Mouse (Mus musculus): ENCODE data around the gene Gm9821.

Gene Gm9821

GRCm38 (mm10) chr2:91927826-91928533, 17.5 kb upstream of the Gm9821 start:
- peak; percentile 86 to 94 for DNase-seq

GRCm38 (mm10) chr2:91928534-91929350, 16.8 kb upstream of the Gm9821 start:
- DNase-seq, result peak in 1 of 2 experiments; percentile 28

DNA sequence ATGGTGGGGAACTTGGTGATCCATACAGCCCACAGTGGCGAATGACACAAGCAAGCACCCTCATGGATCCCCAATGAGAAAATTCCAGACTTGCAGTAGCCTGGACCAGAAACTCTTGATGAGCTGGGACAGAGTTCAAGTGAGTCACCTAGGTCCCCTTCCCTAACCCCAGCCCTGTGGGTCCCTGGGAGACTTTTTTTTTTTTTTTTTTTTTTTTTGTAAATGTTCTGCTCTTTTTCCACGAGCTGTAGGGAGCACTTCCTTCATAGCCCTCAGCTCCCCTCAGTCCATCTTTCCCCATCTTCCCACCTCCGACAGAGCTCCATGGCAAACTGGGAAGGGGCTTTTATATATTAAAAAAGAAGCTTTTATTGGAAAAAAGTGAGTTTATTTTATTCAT, 16.0 kb upstream of the Gm9821 start:
- DNase-seq, result no peak

GRCm38 (mm10) chr2:91929936-91930335, 15.6 kb upstream of the Gm9821 start:
- DNase-seq, result peak; percentile 89 to 92

- DNase-seq, result peak in 1 of 2 experiments; percentile 30
Measured at GRCm38 (mm10) chr2:91930761-91931291, 14.7 kb upstream of the Gm9821 start.

- peak; percentile 54 to 71 for DNase-seq
Measured at GRCm38 (mm10) chr2:91931328-91932159, 14.0 kb upstream of the Gm9821 start.

- DNase-seq, result peak; percentile 33 to 51
Measured at GRCm38 (mm10) chr2:91932160-91932711, 13.3 kb upstream of the Gm9821 start, which contains the start of gene Mdk. Gene Mdk, minus strand, starts transcription at chr2:91932297.

DNA sequence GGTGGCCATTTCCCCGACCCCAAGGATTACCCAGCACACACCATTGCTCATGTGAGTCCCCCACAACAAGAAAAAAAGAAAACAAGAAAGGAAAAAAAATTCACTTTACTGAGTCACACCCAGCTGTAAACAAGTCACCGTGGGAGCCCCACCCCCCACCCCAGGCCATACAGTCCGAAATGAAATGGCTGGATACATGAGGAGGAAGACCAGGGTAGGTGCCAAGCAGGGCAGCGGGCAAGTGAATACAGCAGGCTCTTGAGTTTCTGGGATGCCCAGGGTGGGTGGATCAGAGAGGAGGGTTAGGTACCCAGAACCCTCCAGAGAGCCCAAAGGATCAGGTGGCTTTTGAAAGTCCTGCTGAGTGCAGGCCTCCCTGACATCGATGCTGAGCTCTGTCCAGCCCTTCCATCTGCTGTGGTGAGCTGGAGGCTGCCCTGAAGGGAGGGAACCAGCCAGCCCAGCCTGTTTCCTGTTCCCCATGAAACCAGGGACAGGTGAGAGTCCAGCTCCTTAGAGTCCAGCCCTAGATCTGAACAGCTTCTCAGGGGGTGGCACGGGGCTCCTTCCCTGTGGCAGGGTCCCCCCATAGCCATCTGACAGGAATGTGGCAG, 12.7 kb upstream of the Gm9821 start:
- DNase-seq, result peak; percentile 59 to 67

- peak; percentile 69 to 80 for DNase-seq
Measured at GRCm38 (mm10) chr2:91933471-91933870, 12.0 kb upstream of the Gm9821 start.

GRCm38 (mm10) chr2:91934016-91934415, 11.5 kb upstream of the Gm9821 start:
- DNase-seq, result no peak

GRCm38 (mm10) chr2:91934826-91935525, 10.5 kb upstream of the Gm9821 start:
- DNase-seq, result peak; percentile 68 to 74

DNA sequence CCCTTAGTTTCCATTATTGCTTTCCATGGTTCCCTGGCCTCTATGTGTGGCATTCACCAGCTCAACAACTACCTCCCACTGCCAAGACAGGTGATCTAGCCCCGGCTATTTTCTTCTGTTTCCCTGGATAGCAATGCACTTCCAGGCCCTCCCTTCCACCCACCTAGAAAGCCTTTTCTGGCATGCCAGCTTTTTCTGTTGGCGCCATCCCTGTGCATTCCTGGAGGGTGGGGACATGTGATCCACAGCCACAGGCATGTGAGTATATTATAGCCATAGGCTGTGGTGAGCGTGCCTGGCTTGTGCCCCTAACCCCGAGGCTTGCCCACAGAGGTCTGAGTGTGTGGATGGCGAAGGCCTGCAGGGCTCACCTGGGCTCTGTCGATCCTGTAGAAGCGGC, 9.3 kb upstream of the Gm9821 start:
- DNase-seq, result peak in 1 of 2 experiments; percentile 15

- no peak for DNase-seq
Measured at GRCm38 (mm10) chr2:91939303-91939935, 6.1 kb upstream of the Gm9821 start.

- DNase-seq, result peak in 1 of 2 experiments; percentile 44
Measured at GRCm38 (mm10) chr2:91942356-91942755, 3.1 kb upstream of the Gm9821 start.

DNA sequence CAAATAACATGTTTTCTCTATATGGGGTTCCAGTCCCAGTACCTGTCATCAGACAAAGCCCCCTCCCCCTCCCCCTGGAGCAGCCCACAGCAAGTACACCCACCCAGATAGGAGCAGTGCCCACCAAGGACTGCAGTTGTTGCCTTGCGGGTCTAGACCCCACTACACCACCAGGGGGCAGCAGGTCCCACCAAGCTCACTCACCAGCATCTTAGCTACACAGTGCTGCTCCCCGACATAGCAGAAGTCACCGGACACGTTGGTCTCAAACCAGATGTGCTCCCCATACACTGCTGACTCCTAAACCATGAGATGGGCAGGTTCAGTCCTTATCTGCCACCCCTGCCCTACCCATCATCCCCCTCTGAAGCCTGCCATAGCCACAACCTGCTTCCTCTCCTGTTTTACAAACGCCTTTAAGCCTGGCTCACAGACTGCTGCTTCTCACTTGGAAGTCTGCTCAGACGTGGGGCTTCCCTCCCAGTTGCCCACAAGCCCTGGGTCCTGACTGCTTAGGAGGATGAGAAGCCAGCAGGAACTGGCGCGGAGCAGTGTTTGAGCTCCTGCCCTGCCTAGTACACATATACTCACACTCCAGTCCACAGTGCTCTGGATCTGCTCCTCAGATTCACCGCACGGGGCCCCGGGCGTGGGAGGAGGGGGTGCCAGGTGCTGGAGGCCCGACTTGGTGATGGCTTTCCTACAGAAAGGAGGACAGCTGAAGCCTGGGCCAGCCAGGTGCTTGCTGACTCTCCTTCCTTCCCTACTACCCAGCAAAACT, 1.1 kb upstream of the Gm9821 start:
- DNase-seq, result peak; percentile 90 to 91

DNA sequence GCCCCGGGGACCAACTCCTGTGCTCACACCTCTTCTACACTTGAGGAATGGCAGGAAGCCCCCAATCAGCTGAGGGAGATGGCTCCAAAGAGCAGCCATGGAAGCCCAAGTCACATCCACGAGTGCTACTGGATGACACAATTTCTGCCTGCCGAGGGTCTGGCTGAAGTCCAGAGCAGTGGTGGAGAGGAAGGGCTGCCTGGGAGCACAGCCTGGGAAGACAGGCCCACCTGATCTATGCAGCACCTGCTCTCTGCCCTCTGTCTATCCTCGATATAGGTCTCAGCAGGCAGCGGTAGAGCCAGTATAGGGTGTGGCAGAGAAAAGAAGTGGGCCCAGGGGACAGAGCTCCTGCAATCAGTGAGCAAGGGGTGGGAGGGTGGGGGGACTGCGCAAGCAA, 1.3 kb downstream of the Gm9821 start:
- peak; percentile 75 to 80 for DNase-seq

DNA sequence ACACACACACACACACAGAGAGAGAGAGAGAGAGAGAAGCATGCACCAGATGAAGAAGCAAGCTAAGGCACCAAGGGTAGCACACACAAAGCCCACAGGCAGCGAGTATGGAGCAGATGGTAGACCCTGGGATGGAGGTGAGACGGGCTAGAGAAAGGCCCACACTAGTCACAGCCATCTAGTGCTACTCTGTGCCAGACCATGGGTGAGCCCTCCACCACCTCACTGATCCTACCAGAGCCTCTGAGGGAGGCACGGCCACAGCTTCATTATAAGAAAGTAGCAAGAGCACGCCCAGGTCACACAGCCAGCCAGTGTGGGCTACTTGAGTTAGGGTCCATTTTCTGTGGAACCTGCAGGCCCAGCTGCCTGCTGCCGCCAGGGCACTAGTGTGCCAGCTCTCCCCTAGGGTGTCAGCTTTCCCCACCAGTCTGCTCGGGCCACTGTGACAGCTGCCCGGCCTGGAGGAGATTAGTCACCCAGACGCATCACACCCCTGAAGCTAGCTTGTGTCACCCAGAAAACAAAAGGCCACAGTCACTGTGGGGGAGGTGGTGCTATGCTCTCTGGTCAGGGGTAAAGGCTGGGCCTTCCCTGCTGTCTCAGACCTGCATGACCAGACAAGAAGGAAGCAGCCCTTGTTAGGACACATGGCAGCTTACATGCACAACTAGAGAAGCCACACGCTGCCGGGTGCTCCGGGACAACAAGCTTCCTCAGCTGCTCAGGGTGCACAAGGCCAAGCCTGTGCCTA, 2.1 kb downstream of the Gm9821 start:
- DNase-seq, result peak; percentile 61 to 66

DNA sequence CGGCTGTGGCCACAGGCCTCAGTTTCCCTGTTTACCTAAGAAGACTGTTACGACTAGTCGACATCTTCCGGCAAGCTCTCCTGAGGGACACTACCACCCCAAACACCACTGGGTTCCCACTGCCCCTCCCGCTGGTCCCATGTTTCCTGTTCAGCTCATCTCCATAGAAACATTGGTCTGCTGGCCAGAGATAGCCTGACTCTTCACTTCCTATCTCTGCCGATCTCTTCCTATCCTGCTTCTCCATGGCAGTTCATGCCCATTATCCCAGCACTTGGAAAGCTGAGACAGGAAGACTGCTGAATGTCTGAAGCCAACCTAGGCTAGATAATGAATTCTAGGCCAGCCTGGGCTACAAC, 2.6 kb downstream of the Gm9821 start:
- DNase-seq, result no peak

- DNase-seq, result peak in 1 of 2 experiments; percentile 63
Measured at GRCm38 (mm10) chr2:91948792-91949241, 3.3 kb downstream of the Gm9821 start.

Data from cerebellum, postnatal 14 days (tissue).